Mouse (Mus musculus) bone marrow, adult 2 months (tissue): Measurements from ENCODE around the gene Ccp110.

Source experiments
- CTCF ChIP-seq: fragments of 200-500 bp; IDR thresholded peaks from 2 replicates; pipeline ENCODE4 v1.5.1; 2011; ENCODE audit warnings: low read length, control low read depth; ENCODE audit not compliant: control insufficient read depth, insufficient read depth
- POLR2A ChIP-seq: fragments of 200-500 bp; IDR thresholded peaks from 2 replicates; pipeline ENCODE4 v1.6.1; 2011; ENCODE audit warnings: low read depth, mild to moderate bottlenecking, control low read depth, low read length, borderline replicate concordance; ENCODE audit not compliant: control insufficient read depth

GRCm38 (mm10) chr7:118706051-118706450, 6.3 kb upstream of the Ccp110 start:
- TF ChIP-seq CTCF: no peak
- TF ChIP-seq POLR2A: no peak
